Mouse (Mus musculus) erythroblast, embryonic 14.5 days (primary cell): ENCODE measurements around the gene Mrm1.

Source experiments
- GATA1 ChIP-seq: IDR thresholded peaks from 2 replicates; pipeline ENCODE4 v1.6.1; 2012; ENCODE audit warnings: low read length, inconsistent platforms, mixed read lengths
- TAL1 ChIP-seq: IDR thresholded peaks from 3 replicates; pipeline ENCODE4 v1.6.1; 2012; ENCODE audit warnings: low read length, inconsistent platforms, mixed read lengths

GRCm38 (mm10) chr11:84826185-84826584 lies 6.9 kb upstream of the Mrm1 start:
- no peak for TF ChIP-seq GATA1
- TF ChIP-seq TAL1, result no peak
